Mouse (Mus musculus) midbrain, embryonic 10.5 days (tissue): ENCODE data around the gene Gm17651. TPM values are rescaled to one million over a fixed set of nuclear protein-coding genes. Genes with fewer than 3 reads are reported as not detected.

ENCODE experiments used
- DNase-seq: peaks from one replicate; pipeline ENCODE4 v3.0.0-alpha.2; 2017; ENCODE audit warnings: low spot score
- H3K27ac ChIP-seq: fragments of 300-500 bp; sonication (generic); replicated peaks from 2 replicates; pipeline ENCODE4 v1.5.1; 2016; ENCODE audit warnings: mild to moderate bottlenecking
- H3K27me3 ChIP-seq: fragments of 300-500 bp; sonication (generic); 2 replicates; pipeline ENCODE4 v1.6.1; 2016; ENCODE audit warnings: low read depth, mild to moderate bottlenecking; ENCODE audit not compliant: poor library complexity, severe bottlenecking
- H3K36me3 ChIP-seq: fragments of 300-500 bp; sonication (generic); 2 replicates; pipeline ENCODE4 v1.6.1; 2016; ENCODE audit warnings: mild to moderate bottlenecking, moderate library complexity
- H3K4me1 ChIP-seq: fragments of 300-500 bp; sonication (generic); 2 replicates; pipeline ENCODE4 v1.6.1; 2016
- H3K4me3 ChIP-seq: fragments of 300-500 bp; sonication (generic); 2 replicates; pipeline ENCODE4 v1.5.1; 2016; ENCODE audit warnings: mild to moderate bottlenecking, moderate library complexity
- H3K9me3 ChIP-seq: fragments of 300-500 bp; sonication (generic); replicated peaks from 2 replicates; pipeline ENCODE4 v1.6.1; 2016; ENCODE audit warnings: mild to moderate bottlenecking
- WGBS: fragments of 180-500 bp; shearing (Covaris S2); methylation state at CpG from one replicate; pipeline ENCODE4 v1.1.7; 2016; 5-methylcytosine and 5-hydroxymethylcytosine counted together
- polyA plus RNA-seq: library from polyadenylated mRNA; unstranded; fragments of >200 nt; fragmentation: Nextera tagmentation; extraction: Ambion mirVana; gene quantifications from 2 replicates; pipeline ENCODE4 v1.2.1, GENCODE M21; 2016

Gm17651 gene
- polyA plus RNA-seq, 1 experiment from 2014 or later: not detected

GRCm38 (mm10) chr3:97666154-97666553 lies 8.3 kb downstream of the Gm17651 start:
- no peaks in the 10 kb centered on the region for H3K9me3 ChIP-seq
- H3K4me3 ChIP-seq: no peak overlapping the region
- WGBS: 78% methylated on average over 8 of the region's 8 CpGs
- peaks cover 81% of the 10 kb centered on the region for H3K36me3 ChIP-seq
- H3K27ac ChIP-seq: no peak overlapping the region
- H3K27me3 ChIP-seq: no peaks in the 10 kb centered on the region
- no peak for DNase-seq
- H3K4me1 ChIP-seq: no peaks in the 10 kb centered on the region

- no peaks in the 10 kb centered on the region for H3K4me1 ChIP-seq
- peaks cover 75% of the 10 kb centered on the region for H3K36me3 ChIP-seq
- DNase-seq: no peak
- no peak overlapping the region for H3K4me3 ChIP-seq
- no peaks in the 10 kb centered on the region for H3K9me3 ChIP-seq
- no peaks in the 10 kb centered on the region for H3K27me3 ChIP-seq
- H3K27ac ChIP-seq: no peak overlapping the region
- WGBS: 92% methylated on average over 9 of the region's 9 CpGs
Measured at GRCm38 (mm10) chr3:97665525-97665924, 9.0 kb downstream of the Gm17651 start.

- Histone ChIP-seq H3K9me3 (no peaks in the 10 kb centered on the region), H3K36me3 (peaks cover 35% of the 10 kb centered on the region), H3K27ac (no peak overlapping the region), H3K4me3 (no peak overlapping the region), H3K27me3 (no peaks in the 10 kb centered on the region), H3K4me1 (peaks cover 17% of the 10 kb centered on the region)
- DNase-seq: no peak
- 87% methylated on average over 8 of the region's 8 CpGs for WGBS
Measured at GRCm38 (mm10) chr3:97661206-97661605, 13.3 kb downstream of the Gm17651 start.

- no peak overlapping the region for H3K27ac ChIP-seq
- H3K4me3 ChIP-seq: no peak overlapping the region
- WGBS: 92% methylated on average over 7 of the region's 7 CpGs
- peaks cover 17% of the 10 kb centered on the region for H3K4me1 ChIP-seq
- H3K27me3 ChIP-seq: no peaks in the 10 kb centered on the region
- DNase-seq: no peak
- no peaks in the 10 kb centered on the region for H3K9me3 ChIP-seq
- peaks cover 27% of the 10 kb centered on the region for H3K36me3 ChIP-seq
Measured at GRCm38 (mm10) chr3:97659746-97660145, 14.7 kb downstream of the Gm17651 start.

- peaks cover 17% of the 10 kb centered on the region for H3K4me1 ChIP-seq
- H3K36me3 ChIP-seq: peaks cover 16% of the 10 kb centered on the region
- peak overlapping the region; percentile 92 for H3K27ac ChIP-seq
- no peak for DNase-seq
- WGBS: under 1% methylated on average over 46 of the region's 50 CpGs
- H3K9me3 ChIP-seq: no peaks in the 10 kb centered on the region
- H3K27me3 ChIP-seq: no peaks in the 10 kb centered on the region
- peak overlapping the region; percentile 92 for H3K4me3 ChIP-seq
Measured at GRCm38 (mm10) chr3:97658426-97659193, 15.9 kb downstream of the Gm17651 start.

- H3K9me3 ChIP-seq: no peaks in the 10 kb centered on the region
- peaks cover 8% of the 10 kb centered on the region for H3K36me3 ChIP-seq
- peak; percentile 100 for DNase-seq
- H3K4me3 ChIP-seq: peak within 1 kb of the TSS; percentile 92
- 2% methylated on average over 49 of the region's 51 CpGs for WGBS
- peaks cover 17% of the 10 kb centered on the region for H3K4me1 ChIP-seq
- peak within 1 kb of the TSS; percentile 92 for H3K27ac ChIP-seq
- no peaks in the 10 kb centered on the region for H3K27me3 ChIP-seq
Measured at GRCm38 (mm10) chr3:97657655-97658411, 16.7 kb downstream of the Gm17651 start, which contains the start of gene Prkab2. Gene Prkab2, plus strand, starts transcription at chr3:97658193.

GRCm38 (mm10) chr3:97654901-97655300 lies 19.6 kb downstream of the Gm17651 start:
- Histone ChIP-seq H3K9me3 (no peaks in the 10 kb centered on the region), H3K27me3 (no peaks in the 10 kb centered on the region), H3K4me3 (no peak overlapping the region), H3K36me3 (no peaks in the 10 kb centered on the region), H3K4me1 (peaks cover 17% of the 10 kb centered on the region), H3K27ac (no peak overlapping the region)
- 79% methylated on average over 8 of the region's 8 CpGs for WGBS
- no peak for DNase-seq

- Histone ChIP-seq H3K36me3 (no peaks in the 10 kb centered on the region), H3K27ac (no peak overlapping the region), H3K4me1 (peaks cover 7% of the 10 kb centered on the region), H3K9me3 (no peaks in the 10 kb centered on the region), H3K27me3 (no peaks in the 10 kb centered on the region), H3K4me3 (no peak overlapping the region)
- WGBS: 93% methylated on average over 5 of the region's 5 CpGs
- DNase-seq: no peak
Measured at GRCm38 (mm10) chr3:97653781-97654180, 20.7 kb downstream of the Gm17651 start.

- WGBS: 91% methylated on average over 10 of the region's 10 CpGs
- H3K27me3 ChIP-seq: no peaks in the 10 kb centered on the region
- no peaks in the 10 kb centered on the region for H3K9me3 ChIP-seq
- no peaks in the 10 kb centered on the region for H3K4me1 ChIP-seq
- no peak overlapping the region for H3K27ac ChIP-seq
- no peak for DNase-seq
- H3K4me3 ChIP-seq: no peak overlapping the region
- no peaks in the 10 kb centered on the region for H3K36me3 ChIP-seq
Measured at GRCm38 (mm10) chr3:97651604-97652003, 22.9 kb downstream of the Gm17651 start.

GRCm38 (mm10) chr3:97649469-97649868 lies 25.0 kb downstream of the Gm17651 start:
- Histone ChIP-seq H3K36me3 (no peaks in the 10 kb centered on the region), H3K27me3 (no peaks in the 10 kb centered on the region), H3K27ac (no peak overlapping the region), H3K4me3 (no peak overlapping the region), H3K9me3 (no peaks in the 10 kb centered on the region), H3K4me1 (no peaks in the 10 kb centered on the region)
- no peak for DNase-seq
- 83% methylated on average over 6 of the region's 6 CpGs for WGBS

GRCm38 (mm10) chr3:97649022-97649421 lies 25.5 kb downstream of the Gm17651 start:
- WGBS: 82% methylated on average over 3 of the region's 3 CpGs
- no peak overlapping the region for H3K4me3 ChIP-seq

GRCm38 (mm10) chr3:97648518-97648917 lies 26.0 kb downstream of the Gm17651 start:
- Histone ChIP-seq H3K4me1 (no peaks in the 10 kb centered on the region), H3K36me3 (no peaks in the 10 kb centered on the region), H3K4me3 (no peak overlapping the region), H3K9me3 (no peaks in the 10 kb centered on the region), H3K27ac (no peak overlapping the region), H3K27me3 (no peaks in the 10 kb centered on the region)
- no peak for DNase-seq
- 43% methylated on average over 1 of the region's 1 CpGs for WGBS

More at GRCm38 (mm10) chr3:97649022-97649421, 25.5 kb downstream of the Gm17651 start:
- DNase-seq: no peak
- Histone ChIP-seq H3K27me3 (no peaks in the 10 kb centered on the region), H3K36me3 (no peaks in the 10 kb centered on the region), H3K9me3 (no peaks in the 10 kb centered on the region), H3K4me1 (no peaks in the 10 kb centered on the region), H3K27ac (no peak overlapping the region)

GRCm38 (mm10) chr3:97642001-97642400 lies 32.5 kb downstream of the Gm17651 start:
- no peak overlapping the region for H3K4me3 ChIP-seq
- no peaks in the 10 kb centered on the region for H3K27me3 ChIP-seq
- H3K4me1 ChIP-seq: no peaks in the 10 kb centered on the region
- no peak for DNase-seq
- no peak overlapping the region for H3K27ac ChIP-seq
- H3K36me3 ChIP-seq: no peaks in the 10 kb centered on the region
- H3K9me3 ChIP-seq: no peaks in the 10 kb centered on the region
- 84% methylated on average over 9 of the region's 9 CpGs for WGBS
